Mouse (Mus musculus) WW6 (cell line): ENCODE data around the gene Olfr887.

Source experiments
- DNase-seq: peaks from one replicate; pipeline ENCODE4 v3.0.0-alpha.2; 2013; ENCODE audit warnings: low read depth, low spot score

The Olfr887 gene

DNA sequence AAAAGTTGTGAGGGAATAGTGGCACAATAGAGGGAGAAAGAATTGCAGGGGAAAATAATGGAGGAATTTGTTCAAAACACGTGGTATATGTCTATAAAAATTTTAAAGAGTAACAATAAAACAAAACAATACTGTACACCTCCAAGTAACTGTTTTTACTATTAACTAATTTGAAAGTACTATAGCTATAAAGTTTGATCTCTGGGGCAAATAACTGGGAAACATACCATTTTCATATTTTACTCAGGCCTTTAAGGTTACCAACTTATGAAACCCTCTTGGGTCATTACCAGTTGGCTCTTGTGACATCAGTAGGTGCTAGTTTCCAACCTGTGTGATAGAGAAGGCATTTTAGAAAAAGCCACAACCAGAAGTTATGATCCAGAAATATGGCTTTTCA lies at the start of gene Olfr887:
Gene Olfr887, plus strand, starts transcription at position 301 of the 400 bp plus-strand sequence.
- DNase-seq: no peak

GRCm38 (mm10) chr9:38046255-38046654 lies 37.6 kb upstream of the Olfr887 start, which contains the start of gene Olfr884:
Olfr884 (plus strand) TSS chr9:38046555.
- no peak for DNase-seq

- DNase-seq: no peak
These were observed 22.9 kb upstream of the Olfr887 start, which contains the start of gene Olfr885 for GRCm38 (mm10) chr9:38061022-38061421. Olfr885 (plus strand) TSS chr9:38061322.

DNA sequence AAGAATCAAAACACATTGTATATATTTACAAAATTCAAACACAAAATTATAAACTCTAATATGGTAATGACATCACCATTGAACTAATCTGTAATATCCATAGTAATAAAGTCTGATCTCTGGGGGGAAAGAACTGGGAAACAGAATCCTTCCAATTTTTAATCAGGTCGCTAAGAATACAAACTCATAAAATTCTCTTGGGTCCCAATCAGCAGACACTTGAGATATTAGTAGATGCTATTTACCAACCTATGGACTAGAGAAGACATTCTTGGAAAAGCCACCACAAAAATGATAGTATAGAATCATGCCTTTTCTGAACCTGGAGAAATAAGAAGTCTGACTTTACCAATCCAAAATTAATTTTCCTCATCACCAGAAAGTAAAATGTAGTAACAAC lies 24.0 kb downstream of the Olfr887 start, which contains the start of gene Olfr888:
Gene Olfr888, plus strand, starts transcription at position 301 of the 400 bp plus-strand sequence.
- DNase-seq: no peak

DNA sequence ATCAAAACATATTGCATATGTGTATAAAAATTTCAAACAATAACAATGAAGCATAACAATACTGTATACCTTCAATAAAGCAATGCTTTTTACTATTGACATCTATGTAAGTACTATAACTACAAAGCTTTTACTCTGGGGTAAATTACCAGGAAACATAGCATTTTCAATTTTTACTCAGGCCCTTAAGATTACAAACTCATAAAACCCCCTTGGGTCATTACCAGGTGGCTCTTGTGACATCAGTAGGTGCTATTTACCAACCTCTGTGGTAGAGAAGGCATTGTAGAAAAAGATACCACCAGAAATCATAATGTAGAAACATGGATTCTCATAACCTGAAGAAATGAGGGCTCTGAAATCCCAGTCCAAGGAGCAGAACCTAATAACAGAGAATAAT lies 31.0 kb downstream of the Olfr887 start, which contains the start of gene Olfr889:
Gene Olfr889, plus strand, starts transcription at position 301 of the 400 bp plus-strand sequence.
- no peak for DNase-seq
